Comparison of ENCODE assay signal across 8 mouse cellular contexts in the genomic region with DNA sequence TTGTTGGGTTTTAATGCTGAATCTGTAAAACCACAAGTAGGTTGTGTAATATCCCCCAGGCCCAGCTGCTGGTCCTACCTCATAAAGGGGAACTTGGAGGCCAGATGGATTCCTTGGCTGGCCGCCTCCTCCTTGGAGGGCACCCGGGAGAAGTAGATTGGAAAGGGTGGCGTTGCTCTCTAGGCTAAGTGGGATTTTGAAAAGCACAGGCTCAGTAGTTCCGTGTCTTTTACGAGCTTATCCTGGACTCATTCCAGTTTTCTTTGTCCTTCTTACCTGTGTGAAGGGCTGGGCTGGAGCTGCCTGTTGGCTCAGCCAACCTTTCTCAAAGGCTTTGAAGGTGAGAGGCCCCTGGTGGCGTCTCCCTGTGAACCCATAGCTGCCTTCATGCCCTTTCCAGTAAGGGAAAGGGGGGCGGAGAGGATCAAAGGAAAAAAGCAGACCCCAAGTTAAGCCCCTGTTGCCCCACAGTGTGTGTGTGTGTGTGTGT. TPM values are rescaled to one million over a fixed set of nuclear protein-coding genes. Genes with fewer than 3 reads are reported as not detected.
DNase-seq lines count a peak whose midpoint lies in the region; ATAC-seq and TF ChIP-seq lines count a peak whose summit lies in the region.

No protein-coding gene starts in this region.

- no peak overlapping the region for H3K4me2 ChIP-seq in hindbrain, embryonic 11.5 days (replicated peaks; ENCODE audit: low read depth, low read length)
- peak overlapping the region; percentile 74 for H3K4me2 ChIP-seq in stomach, embryonic 14.5 days (replicated peaks; ENCODE audit: low read depth, low read length)

- intact Hi-C loops in gastrocnemius, adult 2 months (cut with DNase I): no loop called here
- intact Hi-C loops in left cerebral cortex, postnatal 10 days (cut with DNase I): no loop called here

- peaks cover 40% of the 10 kb centered on the region for H3K79me2 ChIP-seq in macrophage (ENCODE audit: inconsistent target)

- no peak for TF ChIP-seq CTCF in gastrocnemius, adult 2 months (IDR thresholded peaks at IDR 0.05)

- WGBS in hindbrain, embryonic 11.5 days: 63% methylated on average over 7 of the region's 7 CpGs
- 16% methylated on average over 7 of the region's 7 CpGs for WGBS in macrophage (ENCODE audit: missing documents)
- WGBS in stomach, embryonic 14.5 days: 20% methylated on average over 7 of the region's 7 CpGs

- ATAC-seq in hindbrain, embryonic 11.5 days (ENCODE audit: low FRiP score): peak; percentile 22; the same call in 1 of the 2 replicates
- ATAC-seq in stomach, embryonic 14.5 days (ENCODE audit: insufficient number of reproducible peaks, insufficient read depth, low FRiP score, low read depth): peak; percentile 48

- peak overlapping the region; percentile 80 for H3K4me3 ChIP-seq in gastrocnemius, adult 2 months
- no peak overlapping the region for H3K4me3 ChIP-seq in hindbrain, embryonic 11.5 days (ENCODE audit: low read depth, low read length)
- H3K4me3 ChIP-seq in macrophage (ENCODE audit: inconsistent target): no peak overlapping the region
- H3K4me3 ChIP-seq in stomach, embryonic 14.5 days (ENCODE audit: low read depth, low read length): no peak overlapping the region; the same call in 1 of the 2 replicates

- peak overlapping the region; percentile 97 for H3K27ac ChIP-seq in gastrocnemius, adult 2 months
- H3K27ac ChIP-seq in hindbrain, embryonic 11.5 days (ENCODE audit: low read depth, low read length): peak overlapping the region; percentile 47; the same call in 1 of the 2 replicates
- H3K27ac ChIP-seq in macrophage: peak overlapping the region; percentile 87
- peak overlapping the region; percentile 97 for H3K27ac ChIP-seq in stomach, embryonic 14.5 days (ENCODE audit: low read length)

- H3K27me3 ChIP-seq in hindbrain, embryonic 11.5 days (ENCODE audit: control insufficient read depth, insufficient read depth, low read length): no peaks in the 10 kb centered on the region
- H3K27me3 ChIP-seq in stomach, embryonic 14.5 days (ENCODE audit: control insufficient read depth, insufficient read depth, low read length): no peaks in the 10 kb centered on the region

- H3K9ac ChIP-seq in hindbrain, embryonic 11.5 days (ENCODE audit: low read depth, low read length): no peak overlapping the region; the same call in 1 of the 2 replicates
- peak overlapping the region; percentile 10; the same call in 1 of the 2 replicates for H3K9ac ChIP-seq in stomach, embryonic 14.5 days (replicated peaks; ENCODE audit: low read depth, low read length)

- peak; percentile 18 for DNase-seq in ZHBTc4 (ENCODE audit: low read depth, low spot score)
- peak; percentile 45 for DNase-seq in cerebellum, adult 8-10 months
- DNase-seq in gastrocnemius, adult 2 months: peak; percentile 83
- DNase-seq in hindbrain, embryonic 11.5 days (ENCODE audit: low spot score): no peak
- peak; percentile 55 to 76 for DNase-seq in left cerebral cortex, postnatal 10 days (ENCODE audit: extremely low spot score in 1 of 2, low spot score in 2 of 2)
- no peak for DNase-seq in spleen, postnatal 14 days (ENCODE audit: low spot score in 2 of 2)

- no peaks in the 10 kb centered on the region for H3K9me3 ChIP-seq in hindbrain, embryonic 11.5 days (ENCODE audit: control insufficient read depth, low read length)
- no peaks in the 10 kb centered on the region for H3K9me3 ChIP-seq in stomach, embryonic 14.5 days (ENCODE audit: control insufficient read depth, low read depth, low read length)

- no peaks in the 10 kb centered on the region for H3K36me3 ChIP-seq in hindbrain, embryonic 11.5 days (ENCODE audit: control insufficient read depth, insufficient read depth, low read length)
- H3K36me3 ChIP-seq in macrophage (ENCODE audit: inconsistent target): no peaks in the 10 kb centered on the region
- H3K36me3 ChIP-seq in stomach, embryonic 14.5 days (ENCODE audit: control insufficient read depth, insufficient read depth, low read length): no peaks in the 10 kb centered on the region; the same call in 1 of the 2 replicates

- H3K4me1 ChIP-seq in hindbrain, embryonic 11.5 days (replicated peaks; ENCODE audit: control insufficient read depth, insufficient read depth, low read length): no peaks in the 10 kb centered on the region
- peaks cover 28% of the 10 kb centered on the region for H3K4me1 ChIP-seq in stomach, embryonic 14.5 days (ENCODE audit: control insufficient read depth, insufficient read depth, low read length)

RNA-seq across cellular contexts. Expression of gene Naa20, which starts 42.4 kb away (rescaled TPM):
- 10 to 100 TPM; 53.5 to 69.1 TPM for total RNA-seq in gastrocnemius, adult 2 months (2021)
- 139 and 146 TPM in 2 replicates for polyA plus RNA-seq in hindbrain, embryonic 11.5 days (2014; fragmentation: Nextera tagmentation; extraction: Ambion mirVana)
- 10 to 100 TPM; 77.9 to 81.4 TPM for total RNA-seq in left cerebral cortex, postnatal 10 days (2021)
- 100 to 1,000 TPM in 21 of 26 experiments, 10 to 100 TPM in 5; 43.5 to 281 (median 153) TPM for total RNA-seq in macrophage (2018; cell fraction: chromatin; rRNA removed)
- 10 to 100 TPM; 62.8 to 89.3 (median 71.5) TPM for total RNA-seq in macrophage (2018; cell fraction: cytosol; rRNA removed)
- total RNA-seq in macrophage (2018; cell fraction: nucleus; rRNA removed): 100 to 1,000 TPM in 15 of 26 experiments, 10 to 100 TPM in 11; 41.0 to 277 (median 102) TPM
- 73.2 to 165 TPM (median 79.1 TPM) in 3 replicates for polyA plus RNA-seq in macrophage (2018)
- polyA plus RNA-seq in stomach, embryonic 14.5 days (2014; fragmentation: Nextera tagmentation; extraction: Ambion mirVana): 178 and 195 TPM in 2 replicates

Comparison
In these comparisons a context has a peak if more than half of its experiments do, and no peak if none do; other contexts are left out.
1. DNase-seq: peak in ZHBTc4 (single experiment), cerebellum, adult 8-10 months (single experiment), gastrocnemius, adult 2 months (single experiment) and left cerebral cortex, postnatal 10 days (2 of 2); none in hindbrain, embryonic 11.5 days (single experiment) and spleen, postnatal 14 days (0 of 2).
2. H3K27ac ChIP-seq: peak in every context shown above with its lines; median percentile 97 in gastrocnemius, adult 2 months; 97 in stomach, embryonic 14.5 days; 87 in macrophage; 47 in hindbrain, embryonic 11.5 days.